Mouse (Mus musculus): Measurements from ENCODE around the gene Gns.
"Not testable (repeated sequence)": the region's sequence is repeated elsewhere in the genome, so short reads cannot be mapped to it uniquely, and the experiment has no call there.

Gns gene

DNA sequence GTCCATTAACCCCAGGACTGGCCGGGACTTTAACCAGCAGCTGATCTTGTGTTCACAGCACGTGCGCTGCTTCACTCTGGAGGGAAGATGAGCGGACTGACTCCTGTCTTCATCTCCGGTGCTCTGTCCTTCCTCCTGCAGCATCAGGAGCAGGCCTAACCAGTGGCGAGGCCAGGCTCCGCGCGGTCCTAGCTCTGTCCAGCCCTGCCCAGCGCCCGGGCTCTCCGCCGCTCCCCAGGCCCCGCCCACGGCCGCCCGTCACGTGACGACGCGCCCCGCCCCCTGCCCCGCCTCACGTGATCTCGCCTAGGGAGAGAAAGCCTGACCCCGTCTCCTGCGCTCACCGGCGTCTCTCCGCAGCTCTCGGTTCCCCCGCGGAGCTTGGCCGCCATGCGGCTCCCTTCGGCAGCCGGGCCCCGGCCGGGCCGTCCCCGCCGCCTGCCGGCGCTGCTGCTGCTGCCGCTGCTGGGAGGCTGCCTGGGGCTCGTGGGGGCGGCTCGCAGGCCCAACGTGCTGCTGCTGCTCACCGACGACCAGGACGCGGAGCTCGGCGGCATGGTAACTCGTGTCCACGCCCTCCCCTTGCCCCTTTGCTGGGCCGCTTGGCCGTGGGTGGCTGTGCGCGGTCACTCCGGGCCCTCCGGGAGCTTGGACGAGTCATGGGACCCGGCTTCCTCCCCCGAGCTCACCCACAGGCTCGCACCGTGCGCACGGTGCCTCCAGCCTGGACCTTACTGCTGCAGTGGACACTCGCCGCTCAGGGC lies at the start of gene Gns:
Gns (plus strand) TSS at position 290 of the 764 bp plus-strand sequence.
- DNase-seq (ENCODE audit: low read depth, low spot score), result peak; percentile 90

DNA sequence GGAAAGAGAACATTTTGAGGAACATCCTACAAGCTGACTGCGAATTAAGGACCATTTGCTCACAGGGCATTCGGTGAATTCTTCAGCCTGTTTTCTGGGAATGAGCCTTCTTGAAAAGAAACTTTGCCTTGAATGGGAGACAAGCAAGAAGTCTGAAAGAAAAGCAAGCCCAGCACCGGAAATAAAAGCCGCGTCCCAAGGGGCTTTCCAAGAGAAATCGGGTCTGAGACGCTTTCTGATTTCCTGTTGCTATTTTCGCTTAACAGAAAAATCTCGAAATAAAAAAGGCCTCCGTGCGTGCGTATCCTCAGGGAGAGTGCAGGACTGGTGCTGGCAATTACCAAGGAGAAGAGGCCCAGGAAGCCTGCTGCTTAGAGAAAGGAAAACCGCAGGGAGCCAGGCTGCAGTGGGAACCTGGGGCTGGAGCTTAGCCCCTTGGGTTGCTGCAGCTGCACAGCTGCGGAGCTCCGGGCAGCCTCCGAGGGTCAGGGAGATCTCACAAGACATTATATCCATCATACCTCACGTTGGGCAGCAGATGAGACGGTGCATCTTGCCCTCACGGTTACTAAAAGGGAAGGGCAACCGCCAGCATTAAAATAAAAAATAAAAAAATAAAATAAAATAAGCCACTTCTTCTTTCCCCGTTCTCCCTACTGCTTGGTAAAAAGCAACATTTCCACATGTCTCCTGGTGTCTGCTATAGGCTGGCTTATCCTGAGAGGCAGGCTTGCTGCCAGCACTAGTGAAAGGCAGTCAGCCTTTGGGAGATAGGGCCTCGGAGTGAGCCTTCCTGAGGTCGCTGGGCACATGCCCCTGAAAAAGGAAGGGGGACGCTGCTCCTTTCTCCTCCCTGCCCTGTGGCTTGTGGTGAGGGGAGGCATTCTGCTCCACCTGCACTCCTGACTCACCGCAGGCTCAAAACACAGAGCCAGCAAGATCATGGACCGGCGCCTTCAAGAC lies 49.3 kb upstream of the Gns start:
- DNase-seq (ENCODE audit: low read depth, low spot score), result peak; percentile 50

GRCm38 (mm10) chr10:121316361-121316760 lies 48.5 kb upstream of the Gns start:
- peak; percentile 42 for DNase-seq (ENCODE audit: low read depth, low spot score)

GRCm38 (mm10) chr10:121318397-121318950 lies 46.4 kb upstream of the Gns start:
- no peak for DNase-seq (ENCODE audit: low read depth, low spot score)

GRCm38 (mm10) chr10:121323493-121323892 lies 41.4 kb upstream of the Gns start:
- peak; percentile 45 for DNase-seq (ENCODE audit: low read depth, low spot score)

DNA sequence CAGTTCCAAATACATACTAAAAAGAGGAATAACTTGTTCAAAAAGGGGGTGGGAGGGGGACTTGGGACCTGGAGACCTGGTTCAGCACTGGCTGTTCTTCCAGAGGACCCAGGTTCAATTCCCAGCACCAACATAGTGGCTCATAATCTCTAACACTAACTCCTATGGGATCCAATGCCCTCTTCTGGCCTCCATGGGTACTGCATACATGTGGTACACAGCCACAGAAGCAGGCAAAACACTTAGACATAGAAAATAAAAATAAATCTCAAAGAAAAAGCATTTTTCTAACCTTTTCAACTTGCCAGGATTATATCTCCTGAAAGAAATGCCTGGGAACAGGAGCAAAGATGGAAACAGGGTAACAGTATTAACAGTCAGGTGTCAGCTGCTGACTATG lies 38.7 kb upstream of the Gns start:
- peak; percentile 19 for DNase-seq (ENCODE audit: low read depth, low spot score)

GRCm38 (mm10) chr10:121329586-121329985 lies 35.3 kb upstream of the Gns start:
- no peak for DNase-seq (ENCODE audit: low read depth, low spot score)

DNA sequence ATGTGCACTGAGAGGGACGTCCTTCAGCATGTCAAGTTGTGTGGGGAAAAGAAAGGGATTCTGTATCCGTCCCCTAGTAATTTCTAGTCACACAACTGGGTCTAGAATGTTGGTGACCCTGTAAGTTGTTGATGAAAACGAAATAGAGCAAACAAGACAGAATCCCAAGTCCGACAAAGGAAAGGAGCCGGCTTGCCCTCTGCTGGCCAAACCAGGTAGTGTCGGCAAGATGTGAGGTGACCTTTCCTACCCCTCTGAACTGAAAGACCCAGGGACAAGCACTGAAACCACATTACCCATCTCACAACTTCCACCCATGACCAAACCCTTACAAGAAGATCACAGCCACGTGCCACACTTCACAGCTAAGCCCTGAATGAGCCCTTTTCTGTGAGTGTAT lies 34.0 kb upstream of the Gns start:
- peak; percentile 69 for DNase-seq (ENCODE audit: low read depth, low spot score)

- peak; percentile 61 for DNase-seq (ENCODE audit: low read depth, low spot score)
Observed at GRCm38 (mm10) chr10:121334576-121334975, 30.3 kb upstream of the Gns start.

GRCm38 (mm10) chr10:121336536-121336935 lies 28.4 kb upstream of the Gns start:
- DNase-seq (ENCODE audit: low read depth, low spot score), result not testable (repeated sequence)

DNA sequence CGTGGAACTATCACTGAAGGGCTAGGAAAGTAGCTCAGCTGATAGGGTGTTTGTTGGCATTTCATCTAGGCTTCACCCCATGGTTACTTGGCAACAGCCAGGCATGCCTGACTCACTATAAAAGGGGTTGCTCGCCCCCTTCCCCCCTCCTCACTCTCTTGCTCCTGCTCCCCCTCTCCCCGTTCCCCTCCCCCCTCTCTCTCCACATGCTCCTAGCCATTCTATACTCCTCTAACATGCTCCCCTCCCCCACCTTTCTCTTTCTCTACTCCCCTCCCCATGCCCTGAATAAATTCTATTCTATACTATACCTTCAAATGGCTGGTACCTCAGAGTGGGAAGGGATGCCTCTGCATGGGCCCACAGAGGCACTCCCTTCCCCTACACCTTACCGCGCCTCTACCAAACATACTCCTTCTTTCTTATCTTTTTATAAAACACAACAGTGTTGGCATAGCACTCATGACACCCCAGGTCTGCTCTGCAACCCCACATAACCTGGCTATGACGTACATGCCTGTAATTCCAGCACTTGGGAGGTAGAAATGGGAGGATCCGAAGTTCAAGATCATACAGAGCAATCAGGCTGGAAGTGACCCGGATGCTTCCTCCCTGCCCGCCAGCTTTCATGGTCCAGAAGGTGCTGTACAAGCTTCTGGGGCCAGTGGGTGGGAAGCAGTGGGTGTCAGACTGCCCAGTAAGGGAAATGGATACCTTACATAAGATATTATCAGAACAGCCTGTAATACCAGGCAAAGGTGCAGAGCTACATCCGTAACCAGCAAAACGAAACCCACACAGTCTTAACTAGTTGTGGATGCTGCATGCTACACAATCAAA lies 23.9 kb upstream of the Gns start:
- no peak for DNase-seq (ENCODE audit: low read depth, low spot score)

GRCm38 (mm10) chr10:121342260-121342659 lies 22.6 kb upstream of the Gns start:
- DNase-seq (ENCODE audit: low read depth, low spot score), result no peak

- DNase-seq (ENCODE audit: low read depth, low spot score), result no peak
Observed at GRCm38 (mm10) chr10:121343867-121344266, 21.0 kb upstream of the Gns start.

DNA sequence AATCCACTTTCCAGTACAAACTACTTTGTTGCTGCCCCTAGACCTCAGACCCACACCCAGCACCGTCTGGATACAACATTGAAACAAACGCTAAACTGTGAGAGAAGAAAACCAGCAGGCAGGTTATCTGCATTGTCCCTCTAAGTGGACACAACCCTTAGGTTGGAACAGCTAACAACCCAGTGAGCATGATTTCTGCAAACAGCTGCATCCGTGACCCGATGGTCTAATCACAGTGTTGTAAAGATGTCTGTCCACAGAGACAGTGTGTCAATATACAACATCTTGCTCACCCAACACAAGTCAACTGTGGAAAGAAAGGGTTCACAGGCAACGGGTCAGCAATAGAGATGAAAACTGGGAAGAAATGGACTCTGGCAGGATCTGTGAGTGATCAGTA lies 15.6 kb upstream of the Gns start:
- DNase-seq (ENCODE audit: low read depth, low spot score), result no peak

DNA sequence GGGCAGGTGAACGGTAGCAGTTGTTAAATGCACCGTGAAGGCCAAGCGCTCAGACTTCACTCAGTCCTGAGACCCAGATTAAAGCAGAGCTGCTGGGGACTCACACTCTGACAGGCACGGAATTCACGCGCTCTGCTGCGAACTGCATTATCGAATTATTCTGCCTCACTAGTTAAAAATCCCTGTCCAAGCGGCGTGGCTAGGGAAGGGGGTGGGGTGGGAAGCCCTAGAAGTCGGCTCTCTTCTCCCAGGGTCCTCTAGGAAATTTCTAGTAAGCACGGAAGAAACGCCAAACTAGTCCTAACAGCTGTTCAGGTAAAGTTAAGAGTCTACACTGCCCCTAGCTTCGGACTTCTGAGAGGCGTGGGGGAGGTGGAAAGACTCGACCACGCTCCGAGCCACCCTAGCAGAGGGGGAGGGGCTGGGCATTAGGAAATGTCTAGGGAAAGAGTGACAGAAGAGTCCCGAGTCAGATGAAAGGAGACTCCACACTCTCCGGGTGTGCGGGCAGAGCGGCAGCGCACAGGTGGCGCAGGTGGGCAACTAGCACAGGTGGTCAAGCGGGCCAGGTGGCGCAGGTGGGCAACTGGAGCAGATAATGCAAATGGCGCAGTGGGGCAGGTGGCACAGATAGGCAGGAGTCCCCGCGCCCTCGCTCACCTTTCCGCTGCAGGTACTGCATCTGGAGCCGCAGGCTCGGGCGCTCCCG lies 14.4 kb upstream of the Gns start:
- no peak for DNase-seq (ENCODE audit: low read depth, low spot score)

- no peak for DNase-seq (ENCODE audit: low read depth, low spot score)
Observed at GRCm38 (mm10) chr10:121351066-121351581, 13.8 kb upstream of the Gns start, which contains the start of gene Tbc1d30. Tbc1d30 (minus strand) TSS chr10:121351278.

- DNase-seq (ENCODE audit: low read depth, low spot score), result no peak
Observed at GRCm38 (mm10) chr10:121351692-121352290, 13.1 kb upstream of the Gns start.

DNA sequence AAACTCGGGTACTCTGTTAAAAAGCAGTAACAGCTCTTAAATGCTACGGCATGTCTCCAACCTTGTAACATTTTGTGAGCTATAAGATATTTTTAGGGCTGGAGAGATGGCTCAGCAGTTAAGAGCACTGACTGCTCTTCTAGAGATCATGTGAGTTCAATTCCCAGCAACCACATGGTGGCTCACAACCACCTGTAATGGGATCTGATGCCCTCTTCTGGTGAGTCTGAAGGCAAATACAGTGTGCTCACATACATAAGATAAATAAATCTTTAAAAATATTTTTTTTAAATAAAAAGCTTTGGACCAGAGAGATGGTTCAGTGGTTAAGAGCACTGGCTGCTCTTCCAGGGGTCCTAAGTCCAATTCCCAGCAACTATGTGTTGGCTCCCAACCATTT lies 4.5 kb upstream of the Gns start:
- DNase-seq (ENCODE audit: low read depth, low spot score), result peak; percentile 37

- DNase-seq (ENCODE audit: low read depth, low spot score), result no peak
Observed at GRCm38 (mm10) chr10:121363201-121363600, 1.7 kb upstream of the Gns start.

- no peak for DNase-seq (ENCODE audit: low read depth, low spot score)
Observed at GRCm38 (mm10) chr10:121364306-121364705, 584 bp upstream of the Gns start.

All from A20 (cell line).